Mouse (Mus musculus) embryonic stem cell, embryonic (primary cell): Measurements from ENCODE around the gene Hoxb4.

Source experiments
- CTCF ChIA-PET, 4 experiments: fragments of 300-600 bp in 2 of 4; fragments of 350-600 bp in 2 of 4; sonication (Branson Sonifier 250); formaldehyde crosslinking; loops; one replicate each; lab custom pipeline; 2022; ENCODE audit warnings: inconsistent platforms in 2 of 4; lab: Charles Lee
- POLR2A ChIA-PET, 4 experiments: fragments of 300-600 bp in 2 of 4; fragments of 350-600 bp in 2 of 4; sonication (Branson Sonifier 250); formaldehyde crosslinking; loops; one replicate each; lab custom pipeline; 2022; ENCODE audit warnings: antibody characterized with exemption in 4 of 4, inconsistent platforms in 1 of 4; lab: Charles Lee

Hoxb4 gene

DNA sequence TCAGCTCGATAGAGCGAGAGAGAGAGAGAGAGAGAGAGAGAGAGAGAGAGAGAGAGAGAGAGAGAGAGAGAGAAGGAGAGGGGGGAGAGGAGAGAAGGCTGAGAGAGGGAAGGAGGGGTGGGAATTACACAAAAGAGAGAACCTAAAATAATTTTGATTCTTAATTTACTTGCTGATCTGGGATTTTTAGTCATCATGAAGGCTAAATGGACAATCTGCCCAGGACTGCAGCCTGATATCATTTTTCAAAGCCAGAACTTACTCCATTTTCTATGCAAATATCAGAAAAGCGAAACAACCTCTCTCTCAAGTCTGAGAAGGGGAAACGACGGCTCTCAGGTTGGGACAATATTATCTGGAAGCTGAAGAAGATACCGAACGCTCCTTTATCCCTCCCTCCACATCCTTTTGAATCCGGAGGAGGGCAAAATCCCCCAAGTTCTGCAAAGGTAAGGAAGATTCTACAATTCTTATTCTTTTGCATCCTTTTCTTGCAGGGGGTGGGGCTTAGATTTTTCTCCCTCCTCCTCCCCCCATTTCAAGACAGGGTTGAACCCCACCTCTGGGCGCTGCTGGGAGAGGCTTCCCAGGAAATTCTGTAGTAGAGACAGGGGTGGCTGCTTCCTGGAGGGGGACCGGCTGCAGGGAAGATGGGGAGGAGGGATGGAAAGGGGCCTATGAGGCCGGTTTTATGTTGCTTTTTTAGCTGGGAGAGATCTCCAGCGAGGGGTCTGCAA, 25.3 kb upstream of the Hoxb4 start:
- CTCF ChIA-PET, result interaction anchor here in 3 of 4 experiments (0.8 to 1.9 kb wide), 6 partner anchors 9 to 1080 kb away, joined by 3 to 12 read pairs (median 4); partner anchors contain the start of gene Hoxb5 (in 1 of the 3)
- POLR2A ChIA-PET, result interaction anchor here in 1 of 4 experiments (1.0 kb wide), 2 partner anchors 10 to 18 kb away, joined by 3 to 4 read pairs; no protein-coding TSS in a partner anchor

DNA sequence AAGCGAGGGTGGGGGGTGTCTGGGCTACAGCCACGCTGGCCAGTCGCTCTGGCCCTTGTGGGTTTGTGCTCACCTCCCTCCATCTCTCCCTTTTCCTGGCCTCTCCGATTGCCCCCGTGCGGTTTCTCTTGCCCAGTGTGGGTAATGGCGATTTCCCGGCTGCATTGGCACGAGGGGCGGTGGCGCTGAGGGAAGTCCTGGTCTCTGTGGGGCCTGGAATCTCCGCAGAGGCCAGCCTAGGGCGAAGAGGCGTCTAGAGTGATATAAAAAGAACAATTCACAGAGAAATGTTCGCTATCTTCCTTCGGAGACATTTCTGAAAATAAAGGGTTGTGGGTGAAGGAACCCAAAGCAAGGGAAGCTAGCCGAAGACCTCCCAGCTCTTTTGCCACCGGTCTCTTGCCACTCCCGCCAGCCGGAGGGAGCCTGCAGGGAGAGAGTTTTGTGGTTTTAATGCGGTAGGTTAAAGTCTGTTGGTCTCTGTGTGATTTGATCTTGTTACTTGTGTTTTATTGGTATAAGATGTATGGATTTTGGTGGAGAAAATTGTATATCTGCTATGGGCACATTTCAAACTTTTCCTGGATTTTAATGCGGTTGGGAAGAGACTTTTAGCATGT, 24.7 kb upstream of the Hoxb4 start:
- ChIA-PET POLR2A (interaction anchor here in 1 of 4 experiments (1.0 kb wide), 1 partner anchor 11 kb away, joined by 4 read pairs; no protein-coding TSS in a partner anchor), CTCF (interaction anchor here (0.7 to 1.9 kb wide), 7 partner anchors 10 to 1080 kb away, joined by 3 to 12 read pairs (median 4); partner anchors contain the start of gene Hoxb5 (in 1 of the 4))

- ChIA-PET CTCF (interaction anchor here (0.5 to 3.6 kb wide), 12 partner anchors 9 to 515 kb away, joined by 3 to 18 read pairs (median 4); partner anchors contain the start of gene Hoxb5 (in 1 of the 4)), POLR2A (interaction anchor here in 1 of 4 experiments (0.7 to 1.3 kb wide), 4 partner anchors 10 to 219 kb away, joined by 3 to 6 read pairs (median 4); no protein-coding TSS in a partner anchor)
These were observed 23.6 kb upstream of the Hoxb4 start for GRCm38 (mm10) chr11:96294245-96295091.

- CTCF ChIA-PET, result interaction anchor here (0.5 to 3.6 kb wide), 20 partner anchors 9 to 516 kb away, joined by 3 to 18 read pairs (median 3); partner anchors contain the start of genes Hoxb7 (in 1 of the 4) and Hoxb8 (in 1 of the 4)
- POLR2A ChIA-PET, result interaction anchor here in 3 of 4 experiments (0.6 to 1.6 kb wide), 11 partner anchors 8 to 376 kb away, joined by 3 to 6 read pairs (median 4); partner anchors contain the start of gene Hoxb5 (in 1 of the 3)
These were observed 22.8 kb upstream of the Hoxb4 start for GRCm38 (mm10) chr11:96295092-96295835.

- POLR2A ChIA-PET, result interaction anchor here in 2 of 4 experiments (0.6 to 1.6 kb wide), 3 partner anchors 18 to 526 kb away, joined by 3 to 4 read pairs (median 3); no protein-coding TSS in a partner anchor
- CTCF ChIA-PET, result interaction anchor here in 3 of 4 experiments (0.5 to 3.6 kb wide), 9 partner anchors 10 to 256 kb away, joined by 3 to 18 read pairs (median 3); partner anchors contain the start of gene Hoxb8 (in 1 of the 3)
These were observed 21.1 kb upstream of the Hoxb4 start for GRCm38 (mm10) chr11:96296997-96297396.

DNA sequence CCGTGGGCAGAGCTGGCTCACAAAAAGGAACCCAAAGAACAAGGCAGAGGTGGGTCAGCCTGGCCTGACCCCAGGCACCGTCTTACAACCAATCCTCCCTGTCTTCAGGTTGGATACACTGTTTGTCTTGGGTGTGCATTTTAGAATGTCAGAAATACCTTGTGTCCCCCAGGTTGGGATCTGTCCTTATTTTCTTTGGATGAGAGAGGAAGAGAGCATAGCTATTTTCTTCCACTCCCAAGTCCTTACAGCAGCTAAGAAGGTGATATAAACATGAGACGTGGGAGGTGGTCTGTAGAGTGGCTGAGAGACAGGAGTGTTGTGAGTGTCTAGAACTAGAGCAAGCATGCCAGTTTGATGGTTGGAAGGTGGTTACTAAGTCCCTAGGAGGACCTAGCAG, 20.6 kb upstream of the Hoxb4 start:
- ChIA-PET POLR2A (interaction anchor here in 3 of 4 experiments (0.6 to 0.9 kb wide), 4 partner anchors 13 to 779 kb away, joined by 3 to 4 read pairs (median 3); no protein-coding TSS in a partner anchor), CTCF (interaction anchor here in 3 of 4 experiments (0.5 to 3.6 kb wide), 8 partner anchors 10 to 308 kb away, joined by 3 to 18 read pairs (median 4); no protein-coding TSS in a partner anchor)

- POLR2A ChIA-PET, result interaction anchor here in 2 of 4 experiments (0.6 to 0.9 kb wide), 2 partner anchors 14 to 778 kb away, joined by 3 to 4 read pairs; no protein-coding TSS in a partner anchor
- CTCF ChIA-PET, result interaction anchor here in 3 of 4 experiments (0.5 to 3.6 kb wide), 6 partner anchors 11 to 314 kb away, joined by 3 to 18 read pairs (median 4); no protein-coding TSS in a partner anchor
These were observed 20.0 kb upstream of the Hoxb4 start for GRCm38 (mm10) chr11:96297968-96298635.

- CTCF ChIA-PET, result interaction anchor here in 1 of 4 experiments (0.7 kb wide), 1 partner anchor 227 kb away, joined by 5 read pairs; no protein-coding TSS in a partner anchor
- POLR2A ChIA-PET, result interaction anchor here in 1 of 4 experiments (0.7 to 1.5 kb wide), 3 partner anchors 12 to 61 kb away, joined by 3 to 5 read pairs (median 4); partner anchors contain the start of gene Hoxb7
These were observed 19.0 kb upstream of the Hoxb4 start for GRCm38 (mm10) chr11:96298895-96299667.

- POLR2A ChIA-PET, result interaction anchor here in 2 of 4 experiments (0.6 to 1.5 kb wide), 4 partner anchors 13 to 132 kb away, joined by 3 to 4 read pairs (median 3); partner anchors contain the start of gene Hoxb7 (in 1 of the 2)
- CTCF ChIA-PET, result interaction anchor here in 2 of 4 experiments (0.7 to 1.4 kb wide), 4 partner anchors 20 to 227 kb away, joined by 3 to 5 read pairs (median 4); no protein-coding TSS in a partner anchor
These were observed 18.3 kb upstream of the Hoxb4 start for GRCm38 (mm10) chr11:96299781-96300180.

- CTCF ChIA-PET, result interaction anchor here in 3 of 4 experiments (0.6 to 1.8 kb wide), 5 partner anchors 21 to 284 kb away, joined by 3 to 10 read pairs (median 4); no protein-coding TSS in a partner anchor
- POLR2A ChIA-PET, result interaction anchor here in 2 of 4 experiments (0.6 to 1.5 kb wide), 6 partner anchors 16 to 133 kb away, joined by 3 to 5 read pairs (median 3); no protein-coding TSS in a partner anchor
These were observed 17.6 kb upstream of the Hoxb4 start for GRCm38 (mm10) chr11:96300354-96301063.

- ChIA-PET POLR2A (interaction anchor here in 2 of 4 experiments (0.6 to 1.0 kb wide), 4 partner anchors 18 to 134 kb away, joined by 3 to 5 read pairs (median 3); no protein-coding TSS in a partner anchor), CTCF (interaction anchor here in 3 of 4 experiments (0.6 to 2.2 kb wide), 7 partner anchors 16 to 284 kb away, joined by 3 to 10 read pairs (median 4); no protein-coding TSS in a partner anchor)
These were observed 17.0 kb upstream of the Hoxb4 start for GRCm38 (mm10) chr11:96301064-96301431.

- ChIA-PET CTCF (interaction anchor here in 3 of 4 experiments (0.6 to 3.1 kb wide), 18 partner anchors 10 to 1168 kb away, joined by 3 to 21 read pairs (median 4); partner anchors contain the start of gene Hoxb4 (in 1 of the 3)), POLR2A (interaction anchor here in 2 of 4 experiments (0.8 to 3.1 kb wide), 9 partner anchors 10 to 36 kb away, joined by 3 to 12 read pairs (median 5); partner anchors contain the start of gene Hoxb8 (in 1 of the 2))
These were observed 16.2 kb upstream of the Hoxb4 start for GRCm38 (mm10) chr11:96301837-96302236.

- POLR2A ChIA-PET, result interaction anchor here (0.6 to 3.1 kb wide), 16 partner anchors 7 to 42 kb away, joined by 3 to 12 read pairs (median 4); partner anchors contain the start of genes Hoxb3 (in 1 of the 4) and Hoxb8 (in 1 of the 4)
These were observed 15.5 kb upstream of the Hoxb4 start for GRCm38 (mm10) chr11:96302381-96303150.

More at GRCm38 (mm10) chr11:96302381-96303150, 15.5 kb upstream of the Hoxb4 start:
- CTCF ChIA-PET, result interaction anchor here (0.5 to 3.1 kb wide), 33 partner anchors 9 to 1169 kb away, joined by 3 to 21 read pairs (median 4); partner anchors contain the start of genes Hoxb4 (in 1 of the 4) and Snx11 (in 1 of the 4)
